ENCODE assay signal across 9 mouse cellular contexts in genomic region chr3:123234191-123234836, GRCm38 (mm10). TPM values are rescaled to one million over a fixed set of nuclear protein-coding genes. Genes with fewer than 3 reads are reported as not detected.
DNase-seq lines count a peak whose midpoint lies in the region; ATAC-seq lines count a peak whose summit lies in the region.
"Had no signal": no experiment of that assay in that cellular context is flagged by ENCODE, and none has a peak within 500 bp of the region (broad histone marks: within the 10 kb centered on the region; RNA-seq: fewer than 3 reads in every experiment).

No protein-coding gene starts in this region.

- no peak overlapping the region for H3K4me3 ChIP-seq in forebrain, embryonic 16.5 days (replicated peaks; ENCODE audit: low read length)
- H3K4me3 ChIP-seq: midbrain, embryonic 12.5 days had no signal

- no peaks in the 10 kb centered on the region for H3K36me3 ChIP-seq in forebrain, embryonic 16.5 days (ENCODE audit: control insufficient read depth, insufficient read depth)
- H3K36me3 ChIP-seq: midbrain, embryonic 12.5 days had no signal

- 45% methylated on average over 16 of the region's 16 CpGs for WGBS in forebrain, embryonic 16.5 days

- H3K27me3 ChIP-seq in forebrain, embryonic 16.5 days (replicated peaks; ENCODE audit: control insufficient read depth, insufficient read depth, low read length): no peaks in the 10 kb centered on the region

- 0 out of 2 replicates have a peak, but pooled peaks have one; percentile 12 for ATAC-seq in forebrain, embryonic 16.5 days

- no peak overlapping the region for H3K4me2 ChIP-seq in forebrain, embryonic 16.5 days (ENCODE audit: low read length)
- H3K4me2 ChIP-seq: midbrain, embryonic 12.5 days had no signal

- intact Hi-C loops in left cerebral cortex, postnatal 25 days (cut with DNase I): loop anchor here (2.0 to 10.0 kb wide), 3 partner anchors 66 to 120 kb away; no protein-coding TSS in a partner anchor

- H3K27ac ChIP-seq in forebrain, embryonic 16.5 days (ENCODE audit: low read length): no peak overlapping the region
- H3K27ac ChIP-seq: midbrain, embryonic 12.5 days had no signal

- no peaks in the 10 kb centered on the region for H3K9me3 ChIP-seq in forebrain, embryonic 16.5 days (ENCODE audit: control insufficient read depth, low read length)
- H3K9me3 ChIP-seq: midbrain, embryonic 12.5 days had no signal

- peak; percentile 7 for DNase-seq in ovary, postnatal 10 days (ENCODE audit: low spot score)
- DNase-seq in ovary, adult 18-20 months (ENCODE audit: low spot score): no peak
- DNase-seq in WW6 (ENCODE audit: low read depth, low spot score): peak; percentile 7
- peak; percentile 30 for DNase-seq in kidney, adult 18-20 months
- DNase-seq in left cerebral cortex, postnatal 25 days (ENCODE audit: low spot score in 2 of 2): peak; percentile 57 to 71
- peak; percentile 53 for DNase-seq in retina, postnatal 1 day
- DNase-seq in urinary bladder, adult 2 months (ENCODE audit: low spot score): no peak

- H3K9ac ChIP-seq in forebrain, embryonic 16.5 days (replicated peaks; ENCODE audit: low read depth, low read length): no peak overlapping the region
- H3K9ac ChIP-seq: midbrain, embryonic 12.5 days had no signal

- H3K4me1 ChIP-seq in forebrain, embryonic 16.5 days (replicated peaks; ENCODE audit: control insufficient read depth, insufficient read depth, low read length): peaks cover 9% of the 10 kb centered on the region

RNA-seq across cellular contexts. Expression of gene Synpo2, which starts 1.6 kb away (rescaled TPM):
- polyA plus RNA-seq in forebrain, embryonic 16.5 days (2015; fragmentation: Nextera tagmentation; extraction: Ambion mirVana): 0.87 and 0.90 TPM in 2 replicates
- total RNA-seq in left cerebral cortex, postnatal 25 days (2021): 1 to 10 TPM; 2.4 to 3.2 TPM
- polyA plus RNA-seq in urinary bladder, adult 2 months (2012; rRNA removed): 240 and 396 TPM in 2 replicates

RNA-seq across cellular contexts. Expression of gene Sec24d, which starts 32.9 kb away (rescaled TPM):
- polyA plus RNA-seq in forebrain, embryonic 16.5 days (2015; fragmentation: Nextera tagmentation; extraction: Ambion mirVana): 20.6 and 27.1 TPM in 2 replicates
- total RNA-seq in left cerebral cortex, postnatal 25 days (2021): 10 to 100 TPM; 10.5 to 12.6 TPM
- 51.2 and 58.9 TPM in 2 replicates for polyA plus RNA-seq in urinary bladder, adult 2 months (2012; rRNA removed)

Comparison
In these comparisons a context has a peak if more than half of its experiments do, and no peak if none do; other contexts are left out.
1. DNase-seq: peak in ovary, postnatal 10 days (single experiment), WW6 (single experiment), kidney, adult 18-20 months (single experiment), left cerebral cortex, postnatal 25 days (2 of 2) and retina, postnatal 1 day (single experiment); none in ovary, adult 18-20 months (single experiment) and urinary bladder, adult 2 months (single experiment).
2. RNA of gene Synpo2, which starts 1.6 kb away (polyA plus RNA-seq): 240 to 396 TPM in urinary bladder, adult 2 months; 0.87 to 0.90 TPM in forebrain, embryonic 16.5 days; every median in the first group is over 100 times any median in the second.